Mouse (Mus musculus) heart, embryonic 13.5 days (tissue): ENCODE data around the gene Cd3g. TPM values are rescaled to one million over a fixed set of nuclear protein-coding genes. Genes with fewer than 3 reads are reported as not detected.
A peak's percentile ranks its signal among the peaks of the same experiment; 100 is the strongest.
"Not testable (repeated sequence)": the region's sequence is repeated elsewhere in the genome, so short reads cannot be mapped to it uniquely, and the experiment has no call there.

Experiments
- ATAC-seq: fragments of 200-750 bp; cut with Nextera tagmentation; 2 replicates; pipeline ENCODE4 v1.8.0; 2017; ENCODE audit warnings: moderate TSS enrichment; ENCODE audit not compliant: insufficient number of reproducible peaks, low FRiP score, low TSS enrichment; ENCODE audit errors: extremely low read depth
- H3K27ac ChIP-seq: fragments of 300-500 bp; sonication (generic); replicated peaks from 2 replicates; pipeline ENCODE4 v1.5.1; 2015; ENCODE audit warnings: moderate library complexity, mild to moderate bottlenecking, inconsistent platforms
- H3K27me3 ChIP-seq: fragments of 300-500 bp; sonication (generic); replicated peaks from 2 replicates; pipeline ENCODE4 v1.6.1; 2015; ENCODE audit warnings: mild to moderate bottlenecking, inconsistent platforms
- H3K36me3 ChIP-seq: fragments of 300-500 bp; sonication (generic); 2 replicates; pipeline ENCODE4 v1.6.1; 2015; ENCODE audit warnings: mild to moderate bottlenecking, inconsistent platforms
- H3K4me1 ChIP-seq: fragments of 300-500 bp; sonication (generic); 2 replicates; pipeline ENCODE4 v1.6.1; 2015; ENCODE audit warnings: inconsistent platforms
- H3K4me2 ChIP-seq: fragments of 300-500 bp; sonication (generic); 2 replicates; pipeline ENCODE4 v1.6.1; 2015; ENCODE audit warnings: inconsistent platforms, mild to moderate bottlenecking, moderate library complexity
- H3K4me3 ChIP-seq: fragments of 300-500 bp; sonication (generic); 2 replicates; pipeline ENCODE4 v1.5.1; 2015; ENCODE audit warnings: moderate library complexity, mild to moderate bottlenecking, inconsistent platforms
- H3K9ac ChIP-seq: fragments of 300-500 bp; sonication (generic); 2 replicates; pipeline ENCODE4 v1.6.1; 2015; ENCODE audit warnings: inconsistent platforms, mild to moderate bottlenecking, moderate library complexity
- H3K9me3 ChIP-seq: fragments of 300-500 bp; sonication (generic); 2 replicates; pipeline ENCODE4 v1.6.1; 2016; ENCODE audit warnings: inconsistent platforms
- WGBS: fragments of 180-500 bp; shearing (Covaris S2); methylation state at CpG from one replicate; pipeline ENCODE4 v1.1.7; 2015; ENCODE audit warnings: mixed read lengths; 5-methylcytosine and 5-hydroxymethylcytosine counted together
- polyA plus RNA-seq: library from polyadenylated mRNA; unstranded; fragments of >200 nt; fragmentation: Nextera tagmentation; extraction: Ambion mirVana; gene quantifications from 2 replicates; pipeline ENCODE4 v1.2.1, GENCODE M21; 2015

Cd3g gene
- polyA plus RNA-seq, 1 experiment from 2014 or later: 1.9 TPM

- H3K27ac ChIP-seq: no peak overlapping the region
- H3K27me3 ChIP-seq: peaks cover 9% of the 10 kb centered on the region
- H3K4me3 ChIP-seq: no peak overlapping the region
- no peak overlapping the region for H3K9ac ChIP-seq
- H3K4me2 ChIP-seq: peak overlapping the region; percentile 18; the same call in 1 of the 2 replicates
- ATAC-seq: no peak
- 72% methylated on average over 3 of the region's 3 CpGs for WGBS
- no peaks in the 10 kb centered on the region for H3K9me3 ChIP-seq
- H3K4me1 ChIP-seq: no peaks in the 10 kb centered on the region
- H3K36me3 ChIP-seq: no peaks in the 10 kb centered on the region
These were observed 5.5 kb upstream of the Cd3g start for GRCm38 (mm10) chr9:44985721-44986161.

GRCm38 (mm10) chr9:44983001-44983400 is 2.8 kb upstream of the Cd3g start:
- Histone ChIP-seq H3K27me3 (peaks cover 32% of the 10 kb centered on the region), H3K4me3 (no peak overlapping the region), H3K27ac (no peak overlapping the region), H3K4me2 (no peak overlapping the region), H3K9ac (no peak overlapping the region), H3K36me3 (no peaks in the 10 kb centered on the region), H3K4me1 (no peaks in the 10 kb centered on the region), H3K9me3 (no peaks in the 10 kb centered on the region)
- no peak for ATAC-seq
- 47% methylated on average over 2 of the region's 2 CpGs for WGBS

- Histone ChIP-seq H3K9me3 (no peaks in the 10 kb centered on the region), H3K36me3 (no peaks in the 10 kb centered on the region), H3K9ac (no peak overlapping the region), H3K4me2 (no peak overlapping the region), H3K4me3 (no peak overlapping the region), H3K27ac (no peak overlapping the region), H3K27me3 (peaks cover 37% of the 10 kb centered on the region), H3K4me1 (no peaks in the 10 kb centered on the region)
- no peak for ATAC-seq
- 64% methylated on average over 3 of the region's 3 CpGs for WGBS
These were observed 2.3 kb upstream of the Cd3g start for GRCm38 (mm10) chr9:44982531-44982930.

- Histone ChIP-seq H3K9ac (no peak overlapping the region), H3K4me1 (no peaks in the 10 kb centered on the region), H3K27ac (no peak overlapping the region)
These were observed 1.9 kb upstream of the Cd3g start for GRCm38 (mm10) chr9:44982081-44982480.

GRCm38 (mm10) chr9:44981676-44982075 is 1.4 kb upstream of the Cd3g start, which contains the start of gene Cd3d:
Cd3d (plus strand) TSS chr9:44981786.
- no peak for ATAC-seq
- H3K4me3 ChIP-seq: no peak within 1 kb of the TSS
- H3K9me3 ChIP-seq: no peaks in the 10 kb centered on the region
- 67% methylated on average over 4 of the region's 4 CpGs for WGBS
- H3K27me3 ChIP-seq: peaks cover 46% of the 10 kb centered on the region
- no peaks in the 10 kb centered on the region for H3K36me3 ChIP-seq
- no peak within 1 kb of the TSS for H3K27ac ChIP-seq
- H3K9ac ChIP-seq: no peak within 1 kb of the TSS
- H3K4me1 ChIP-seq: no peaks in the 10 kb centered on the region
- H3K4me2 ChIP-seq: no peak within 1 kb of the TSS

More at GRCm38 (mm10) chr9:44982081-44982480, 1.9 kb upstream of the Cd3g start:
- no peaks in the 10 kb centered on the region for H3K36me3 ChIP-seq
- H3K9me3 ChIP-seq: no peaks in the 10 kb centered on the region
- 83% methylated on average over 8 of the region's 8 CpGs for WGBS
- H3K4me2 ChIP-seq: no peak overlapping the region
- no peak overlapping the region for H3K4me3 ChIP-seq
- peaks cover 41% of the 10 kb centered on the region for H3K27me3 ChIP-seq
- ATAC-seq: no peak

- Histone ChIP-seq H3K4me2 (no peak overlapping the region), H3K27ac (no peak overlapping the region), H3K36me3 (no peaks in the 10 kb centered on the region), H3K27me3 (peaks cover 51% of the 10 kb centered on the region), H3K4me3 (no peak overlapping the region), H3K9me3 (no peaks in the 10 kb centered on the region), H3K9ac (no peak overlapping the region), H3K4me1 (no peaks in the 10 kb centered on the region)
- no peak for ATAC-seq
- WGBS: 82% methylated on average over 2 of the region's 2 CpGs
These were observed 873 bp upstream of the Cd3g start for GRCm38 (mm10) chr9:44981104-44981503.

GRCm38 (mm10) chr9:44979806-44980205 is 425 bp downstream of the Cd3g start:
- 65% methylated on average over 7 of the region's 7 CpGs for WGBS
- ATAC-seq: no peak
- Histone ChIP-seq H3K4me1 (no peaks in the 10 kb centered on the region), H3K27me3 (peaks cover 54% of the 10 kb centered on the region), H3K4me2 (no peak overlapping the region), H3K36me3 (no peaks in the 10 kb centered on the region), H3K9me3 (no peaks in the 10 kb centered on the region), H3K4me3 (no peak overlapping the region), H3K27ac (no peak overlapping the region), H3K9ac (no peak overlapping the region)

GRCm38 (mm10) chr9:44977813-44978212 is 2.4 kb downstream of the Cd3g start:
- Histone ChIP-seq H3K4me3 (no peak overlapping the region), H3K9me3 (no peaks in the 10 kb centered on the region), H3K27ac (no peak overlapping the region), H3K4me1 (no peaks in the 10 kb centered on the region), H3K27me3 (peaks cover 72% of the 10 kb centered on the region), H3K4me2 (no peak overlapping the region), H3K36me3 (no peaks in the 10 kb centered on the region), H3K9ac (no peak overlapping the region)
- WGBS: 49% methylated on average over 6 of the region's 6 CpGs
- ATAC-seq: no peak

GRCm38 (mm10) chr9:44969450-44969849 is 10.8 kb downstream of the Cd3g start:
- Histone ChIP-seq H3K36me3 (no peaks in the 10 kb centered on the region), H3K27me3 (peaks cover 42% of the 10 kb centered on the region), H3K9ac (no peak overlapping the region), H3K4me3 (no peak overlapping the region), H3K9me3 (no peaks in the 10 kb centered on the region), H3K4me2 (no peak overlapping the region), H3K27ac (no peak overlapping the region), H3K4me1 (peaks cover 11% of the 10 kb centered on the region)
- no peak for ATAC-seq
- 57% methylated on average over 1 of the region's 1 CpGs for WGBS

- H3K4me1 ChIP-seq: peaks cover 16% of the 10 kb centered on the region
- WGBS: 79% methylated on average over 5 of the region's 5 CpGs
- ATAC-seq: not testable (repeated sequence)
These were observed 12.5 kb downstream of the Cd3g start for GRCm38 (mm10) chr9:44967763-44968162.

GRCm38 (mm10) chr9:44966815-44967242 is 13.4 kb downstream of the Cd3g start:
- H3K36me3 ChIP-seq: peaks cover 17% of the 10 kb centered on the region
- no peak overlapping the region for H3K27ac ChIP-seq
- H3K27me3 ChIP-seq: peaks cover 18% of the 10 kb centered on the region
- H3K9ac ChIP-seq: no peak overlapping the region
- no peak for ATAC-seq
- H3K4me1 ChIP-seq: peaks cover 16% of the 10 kb centered on the region
- H3K4me3 ChIP-seq: no peak overlapping the region
- no peak overlapping the region for H3K4me2 ChIP-seq
- no peaks in the 10 kb centered on the region for H3K9me3 ChIP-seq
- WGBS: 20% methylated on average over 3 of the region's 3 CpGs

More at GRCm38 (mm10) chr9:44967763-44968162, 12.5 kb downstream of the Cd3g start:
- H3K36me3 ChIP-seq, H3K27ac ChIP-seq, H3K9ac ChIP-seq, H3K4me2 ChIP-seq, H3K4me3 ChIP-seq, H3K9me3 ChIP-seq: not testable (repeated sequence)
- H3K27me3 ChIP-seq: peaks cover 25% of the 10 kb centered on the region

GRCm38 (mm10) chr9:44965833-44966466 is 14.3 kb downstream of the Cd3g start:
- Histone ChIP-seq H3K36me3 (peaks cover 25% of the 10 kb centered on the region), H3K27ac (peak overlapping the region; percentile 32), H3K27me3 (peaks cover 10% of the 10 kb centered on the region), H3K4me3 (peak overlapping the region; percentile 89), H3K4me1 (peaks cover 16% of the 10 kb centered on the region), H3K9me3 (no peaks in the 10 kb centered on the region), H3K4me2 (peak overlapping the region; percentile 95), H3K9ac (peak overlapping the region; percentile 77)
- ATAC-seq: no peak
- WGBS: 14% methylated on average over 10 of the region's 10 CpGs
